Mouse (Mus musculus) liver, embryonic 16.5 days (tissue): ENCODE data around the gene Slc12a9. TPM values are rescaled to one million over a fixed set of nuclear protein-coding genes. Genes with fewer than 3 reads are reported as not detected.
A peak's percentile ranks its signal among the peaks of the same experiment; 100 is the strongest.

Experiments
- ATAC-seq: fragments of 200-750 bp; cut with Nextera tagmentation; 2 replicates; pipeline ENCODE4 v1.8.0; 2017; ENCODE audit warnings: low read depth, mild to moderate bottlenecking, moderate number of reproducible peaks, moderate library complexity
- H3K27ac ChIP-seq: fragments of 300-500 bp; sonication (generic); 2 replicates; pipeline ENCODE4 v1.5.1; 2014; ENCODE audit warnings: mild to moderate bottlenecking, low read length
- H3K27me3 ChIP-seq: fragments of 300-500 bp; sonication (generic); 2 replicates; pipeline ENCODE4 v1.6.1; 2014; ENCODE audit warnings: low read depth, low read length, mixed read lengths; ENCODE audit not compliant: control insufficient read depth, insufficient read depth
- H3K36me3 ChIP-seq: fragments of 300-500 bp; sonication (generic); 2 replicates; pipeline ENCODE4 v1.6.1; 2014; ENCODE audit warnings: mild to moderate bottlenecking; ENCODE audit not compliant: control insufficient read depth, insufficient read depth
- H3K4me1 ChIP-seq: fragments of 300-500 bp; sonication (generic); 2 replicates; pipeline ENCODE4 v1.6.1; 2014; ENCODE audit warnings: low read depth, low read length, mixed read lengths; ENCODE audit not compliant: control insufficient read depth
- H3K4me2 ChIP-seq: fragments of 300-500 bp; sonication (generic); 2 replicates; pipeline ENCODE4 v1.6.1; 2014; ENCODE audit warnings: low read depth, low read length, mixed read lengths
- H3K4me3 ChIP-seq: fragments of 300-500 bp; sonication (generic); 2 replicates; pipeline ENCODE4 v1.5.1; 2014; ENCODE audit warnings: low read depth, mild to moderate bottlenecking, low read length
- H3K9ac ChIP-seq: fragments of 300-500 bp; sonication (generic); 2 replicates; pipeline ENCODE4 v1.6.1; 2014; ENCODE audit warnings: low read depth, low read length
- H3K9me3 ChIP-seq: fragments of 300-500 bp; sonication (generic); replicated peaks from 2 replicates; pipeline ENCODE4 v1.6.1; 2016; ENCODE audit warnings: low read length; ENCODE audit not compliant: control insufficient read depth
- WGBS: fragments of 180-500 bp; shearing (Covaris S2); extraction: QIAGEN DNeasy Blood & Tissue Kit; methylation state at CpG from one replicate; pipeline ENCODE4 v1.1.7; 2014; ENCODE audit not compliant: insufficient replicate concordance; 5-methylcytosine and 5-hydroxymethylcytosine counted together
- polyA plus RNA-seq: library from polyadenylated mRNA; unstranded; fragments of >200 nt; fragmentation: Nextera tagmentation; extraction: Ambion mirVana; gene quantifications from 2 replicates; pipeline ENCODE4 v1.2.1, GENCODE M21; 2015

The Slc12a9 gene
- polyA plus RNA-seq, 1 experiment from 2014 or later = 3.0 TPM

GRCm38 (mm10) chr5:137306439-137307005 lies 26.9 kb downstream of the Slc12a9 start:
- H3K9ac ChIP-seq = peak overlapping the region; percentile 95
- no peaks in the 10 kb centered on the region for H3K27me3 ChIP-seq
- peak overlapping the region; percentile 91 for H3K27ac ChIP-seq
- ATAC-seq = no peak
- 4% methylated on average over 12 of the region's 12 CpGs for WGBS
- peaks cover 35% of the 10 kb centered on the region for H3K36me3 ChIP-seq
- peak overlapping the region; percentile 93 for H3K4me3 ChIP-seq
- H3K9me3 ChIP-seq = no peaks in the 10 kb centered on the region
- H3K4me1 ChIP-seq = peaks cover 32% of the 10 kb centered on the region
- H3K4me2 ChIP-seq = peak overlapping the region; percentile 74

DNA sequence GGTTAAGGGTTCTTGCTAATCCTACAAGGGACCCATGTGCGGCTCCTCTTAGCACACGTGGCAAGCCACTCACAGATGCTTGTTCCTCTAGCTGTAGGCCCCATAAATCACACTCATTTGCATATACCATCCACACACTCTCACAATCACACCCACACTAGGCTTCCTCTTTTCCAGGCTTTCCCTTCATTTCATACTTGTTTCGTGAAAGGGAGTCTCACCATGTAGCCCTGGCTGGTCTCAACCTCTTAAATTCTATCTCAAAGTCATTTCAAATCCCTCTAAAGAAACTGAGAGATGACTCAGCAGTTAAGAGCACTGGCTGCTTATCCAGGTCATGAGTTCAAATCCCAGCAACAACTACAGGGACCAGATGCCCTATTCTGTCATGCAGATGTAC lies 27.6 kb downstream of the Slc12a9 start:
- Histone ChIP-seq H3K9ac (peak overlapping the region; percentile 35; the same call in 1 of the 2 replicates), H3K27me3 (no peaks in the 10 kb centered on the region), H3K9me3 (no peaks in the 10 kb centered on the region), H3K4me2 (peak overlapping the region; percentile 74), H3K27ac (no peak overlapping the region), H3K36me3 (peaks cover 41% of the 10 kb centered on the region), H3K4me3 (peak overlapping the region; percentile 93), H3K4me1 (peaks cover 32% of the 10 kb centered on the region)
- ATAC-seq = no peak
- 31% methylated on average over 3 of the region's 3 CpGs for WGBS

DNA sequence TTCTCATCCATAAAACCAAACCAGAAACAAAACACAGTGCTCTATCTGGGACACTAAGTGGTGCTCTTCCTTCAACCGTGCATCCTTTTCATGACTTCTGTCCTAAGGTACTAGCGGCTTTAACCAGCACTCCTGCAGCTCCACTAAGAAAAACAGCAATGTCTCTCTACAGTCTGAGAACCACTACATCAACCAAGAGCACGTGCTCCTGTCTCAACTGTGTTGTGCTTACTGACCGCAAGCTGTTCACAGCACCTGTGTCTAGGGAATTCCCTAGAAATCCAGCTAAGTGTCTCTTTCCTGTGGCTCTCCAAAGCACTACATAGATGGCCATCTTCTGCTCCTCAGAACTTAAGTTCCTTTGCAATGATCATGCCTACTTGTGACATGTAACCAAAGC lies 28.6 kb downstream of the Slc12a9 start:
- Histone ChIP-seq H3K4me3 (peak overlapping the region; percentile 93), H3K4me2 (peak overlapping the region; percentile 74), H3K27ac (no peak overlapping the region), H3K9ac (no peak overlapping the region; the same call in 1 of the 2 replicates), H3K4me1 (peaks cover 32% of the 10 kb centered on the region), H3K27me3 (no peaks in the 10 kb centered on the region), H3K9me3 (no peaks in the 10 kb centered on the region), H3K36me3 (peaks cover 51% of the 10 kb centered on the region)
- ATAC-seq = no peak
- WGBS = 68% methylated on average over 4 of the region's 4 CpGs

GRCm38 (mm10) chr5:137304165-137304564 lies 29.2 kb downstream of the Slc12a9 start:
- no peak for ATAC-seq
- Histone ChIP-seq H3K4me1 (peaks cover 32% of the 10 kb centered on the region), H3K9me3 (no peaks in the 10 kb centered on the region), H3K27ac (no peak overlapping the region), H3K4me3 (no peak overlapping the region), H3K36me3 (peaks cover 52% of the 10 kb centered on the region), H3K9ac (peak overlapping the region; percentile 0; the same call in 1 of the 2 replicates), H3K4me2 (peak overlapping the region; percentile 74; the same call in 1 of the 2 replicates), H3K27me3 (no peaks in the 10 kb centered on the region)
- 69% methylated on average over 3 of the region's 3 CpGs for WGBS

- 26% methylated on average over 4 of the region's 4 CpGs for WGBS
- Histone ChIP-seq H3K9ac (no peak overlapping the region), H3K36me3 (peaks cover 55% of the 10 kb centered on the region), H3K9me3 (no peaks in the 10 kb centered on the region), H3K4me1 (peaks cover 32% of the 10 kb centered on the region), H3K27ac (no peak overlapping the region), H3K4me2 (0 out of 2 replicates have a peak overlapping the region, but pooled peaks have one; percentile 74), H3K27me3 (no peaks in the 10 kb centered on the region), H3K4me3 (no peak overlapping the region)
- ATAC-seq = no peak
Observed at GRCm38 (mm10) chr5:137303609-137304008, 29.8 kb downstream of the Slc12a9 start.

GRCm38 (mm10) chr5:137301253-137301652 lies 32.1 kb downstream of the Slc12a9 start:
- WGBS = 89% methylated on average over 21 of the region's 21 CpGs
- peaks cover 78% of the 10 kb centered on the region for H3K36me3 ChIP-seq
- H3K9ac ChIP-seq = no peak overlapping the region
- ATAC-seq = peak; percentile 14; the same call in 1 of the 2 replicates
- no peaks in the 10 kb centered on the region for H3K27me3 ChIP-seq
- H3K4me1 ChIP-seq = peaks cover 26% of the 10 kb centered on the region
- no peak overlapping the region for H3K27ac ChIP-seq
- no peaks in the 10 kb centered on the region for H3K9me3 ChIP-seq
- H3K4me3 ChIP-seq = no peak overlapping the region
- H3K4me2 ChIP-seq = no peak overlapping the region

GRCm38 (mm10) chr5:137299240-137299639 lies 34.2 kb downstream of the Slc12a9 start:
- WGBS = 76% methylated on average over 7 of the region's 7 CpGs
- Histone ChIP-seq H3K9ac (no peak overlapping the region), H3K9me3 (no peaks in the 10 kb centered on the region), H3K36me3 (peaks cover 90% of the 10 kb centered on the region), H3K4me1 (peaks cover 17% of the 10 kb centered on the region), H3K27ac (no peak overlapping the region), H3K4me2 (no peak overlapping the region), H3K27me3 (no peaks in the 10 kb centered on the region), H3K4me3 (no peak overlapping the region)
- no peak for ATAC-seq

- Histone ChIP-seq H3K4me1 (peaks cover 29% of the 10 kb centered on the region), H3K4me2 (no peak overlapping the region), H3K36me3 (peaks cover 72% of the 10 kb centered on the region), H3K27me3 (no peaks in the 10 kb centered on the region), H3K27ac (no peak overlapping the region), H3K9ac (no peak overlapping the region), H3K9me3 (no peaks in the 10 kb centered on the region), H3K4me3 (no peak overlapping the region)
- WGBS = 87% methylated on average over 14 of the region's 14 CpGs
- no peak for ATAC-seq
Observed at GRCm38 (mm10) chr5:137297126-137297525, 36.3 kb downstream of the Slc12a9 start.

GRCm38 (mm10) chr5:137295712-137296111 lies 37.7 kb downstream of the Slc12a9 start:
- no peak overlapping the region for H3K27ac ChIP-seq
- H3K9ac ChIP-seq = no peak overlapping the region
- H3K36me3 ChIP-seq = peaks cover 59% of the 10 kb centered on the region

More at GRCm38 (mm10) chr5:137295712-137296111, 37.7 kb downstream of the Slc12a9 start:
- Histone ChIP-seq H3K4me1 (peaks cover 43% of the 10 kb centered on the region), H3K9me3 (no peaks in the 10 kb centered on the region), H3K4me3 (no peak overlapping the region), H3K4me2 (peak overlapping the region; percentile 100; the same call in 1 of the 2 replicates), H3K27me3 (no peaks in the 10 kb centered on the region)
- 93% methylated on average over 15 of the region's 15 CpGs for WGBS
- no peak for ATAC-seq
